Mouse (Mus musculus) heart, adult 2 months (tissue): ENCODE results near the gene Zdhhc18.

ENCODE experiments used
- CTCF ChIP-seq: fragments of 200-600 bp; IDR thresholded peaks from 2 replicates; pipeline ENCODE4 v1.8.1; 2022; ENCODE audit warnings: antibody characterized with exemption, mild to moderate bottlenecking, moderate library complexity
- EP300 ChIP-seq: fragments of 200-500 bp; IDR thresholded peaks from 2 replicates; pipeline ENCODE4 v1.6.1; 2011; ENCODE audit warnings: low read depth, low read length, control low read depth; ENCODE audit not compliant: insufficient read depth
- POLR2A ChIP-seq: fragments of 200-500 bp; IDR thresholded peaks from 2 replicates; pipeline ENCODE4 v1.6.1; 2011; ENCODE audit warnings: mild to moderate bottlenecking, low read depth, low read length, control low read depth; ENCODE audit not compliant: insufficient read depth

- TF ChIP-seq CTCF (no peak), EP300 (no peak), POLR2A (no peak)
Measured at GRCm38 (mm10) chr4:133567251-133567650, 82.7 kb downstream of the Zdhhc18 start.
